Mouse (Mus musculus): ENCODE results near the gene Rdh11.

DNA sequence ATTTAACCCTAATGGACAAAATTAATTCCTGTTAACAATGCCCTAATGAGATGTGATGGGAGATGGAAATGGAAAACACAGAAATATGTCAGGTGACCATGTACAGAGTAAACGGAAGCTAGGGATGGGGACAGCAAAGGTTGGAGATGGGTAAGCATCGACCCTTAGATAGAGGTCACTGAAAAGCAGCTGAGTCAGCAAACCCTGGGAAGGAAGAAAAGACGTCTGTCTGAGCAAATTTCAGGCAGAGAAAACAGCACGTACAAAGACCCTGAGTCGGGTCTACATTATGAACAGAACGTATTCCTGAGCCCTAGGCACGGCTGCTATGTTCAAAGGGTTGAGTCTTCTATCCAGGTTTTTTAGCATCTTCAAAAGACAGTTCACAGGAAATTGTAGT is 55.1 kb downstream of the Rdh11 start:
- TF ChIP-seq CTCF (IDR thresholded peaks at IDR 0.05; ENCODE audit: borderline replicate concordance, control insufficient read depth, extremely low read depth, insufficient read depth, low read length, poor library complexity) (no peak), POLR2A (IDR thresholded peaks at IDR 0.05; ENCODE audit: control insufficient read depth, extremely low read depth, insufficient read depth, low read length, poor library complexity) (no peak)

All from thymus, adult 2 months (tissue).